Mouse (Mus musculus): ENCODE results near the gene Trim7.
"Not testable (repeated sequence)": the region's sequence is repeated elsewhere in the genome, so short reads cannot be mapped to it uniquely, and the experiment has no call there.

Gene Trim7

GRCm38 (mm10) chr11:48803988-48804387 is 22.0 kb upstream of the Trim7 start:
- DNase-seq = no peak

- no peak for DNase-seq
Measured at GRCm38 (mm10) chr11:48804922-48805321, 21.0 kb upstream of the Trim7 start.

GRCm38 (mm10) chr11:48806856-48807562 is 18.9 kb upstream of the Trim7 start:
- no peak for DNase-seq

- DNase-seq = no peak
Measured at GRCm38 (mm10) chr11:48807563-48808303, 18.2 kb upstream of the Trim7 start.

GRCm38 (mm10) chr11:48808304-48808646 is 17.7 kb upstream of the Trim7 start:
- no peak for DNase-seq

- no peak for DNase-seq
Measured at GRCm38 (mm10) chr11:48808737-48809433, 17.1 kb upstream of the Trim7 start.

GRCm38 (mm10) chr11:48809434-48809830 is 16.5 kb upstream of the Trim7 start:
- no peak for DNase-seq

GRCm38 (mm10) chr11:48810142-48810541 is 15.8 kb upstream of the Trim7 start:
- no peak for DNase-seq

- DNase-seq = no peak
Measured at GRCm38 (mm10) chr11:48813782-48814181, 12.2 kb upstream of the Trim7 start.

- DNase-seq = no peak
Measured at GRCm38 (mm10) chr11:48815851-48816250, 10.1 kb upstream of the Trim7 start.

- peak; percentile 38 for DNase-seq
Measured at GRCm38 (mm10) chr11:48816281-48816781, 9.6 kb upstream of the Trim7 start.

GRCm38 (mm10) chr11:48816800-48817665 is 8.9 kb upstream of the Trim7 start, which contains the start of gene Trim41:
Gene Trim41, minus strand, starts transcription at chr11:48817353.
- DNase-seq = peak; percentile 99

GRCm38 (mm10) chr11:48817794-48818193 is 8.1 kb upstream of the Trim7 start:
- no peak for DNase-seq

- DNase-seq = peak; percentile 87
Measured at GRCm38 (mm10) chr11:48818346-48818745, 7.6 kb upstream of the Trim7 start.

GRCm38 (mm10) chr11:48819614-48820307 is 6.2 kb upstream of the Trim7 start:
- no peak for DNase-seq

GRCm38 (mm10) chr11:48820308-48820674 is 5.6 kb upstream of the Trim7 start:
- no peak for DNase-seq

- not testable (repeated sequence) for DNase-seq
Measured at GRCm38 (mm10) chr11:48821299-48821698, 4.6 kb upstream of the Trim7 start.

- DNase-seq = no peak
Measured at GRCm38 (mm10) chr11:48822768-48823512, 3.0 kb upstream of the Trim7 start.

GRCm38 (mm10) chr11:48823536-48823972 is 2.4 kb upstream of the Trim7 start:
- DNase-seq = peak; percentile 70

GRCm38 (mm10) chr11:48824311-48824830 is 1.6 kb upstream of the Trim7 start:
- no peak for DNase-seq

- DNase-seq = no peak
Measured at GRCm38 (mm10) chr11:48826752-48827096, 784 bp downstream of the Trim7 start.
